Mouse (Mus musculus): ENCODE measurements at regions not wholly inside any gene's neighbourhood (a gene's known extent, or its start where the extent isn't known, plus 50 kb on each side); places are given as distances from the start of the nearest gene placed in this dataset.
A peak's percentile ranks its signal among the peaks of the same experiment; 100 is the strongest.

DNA sequence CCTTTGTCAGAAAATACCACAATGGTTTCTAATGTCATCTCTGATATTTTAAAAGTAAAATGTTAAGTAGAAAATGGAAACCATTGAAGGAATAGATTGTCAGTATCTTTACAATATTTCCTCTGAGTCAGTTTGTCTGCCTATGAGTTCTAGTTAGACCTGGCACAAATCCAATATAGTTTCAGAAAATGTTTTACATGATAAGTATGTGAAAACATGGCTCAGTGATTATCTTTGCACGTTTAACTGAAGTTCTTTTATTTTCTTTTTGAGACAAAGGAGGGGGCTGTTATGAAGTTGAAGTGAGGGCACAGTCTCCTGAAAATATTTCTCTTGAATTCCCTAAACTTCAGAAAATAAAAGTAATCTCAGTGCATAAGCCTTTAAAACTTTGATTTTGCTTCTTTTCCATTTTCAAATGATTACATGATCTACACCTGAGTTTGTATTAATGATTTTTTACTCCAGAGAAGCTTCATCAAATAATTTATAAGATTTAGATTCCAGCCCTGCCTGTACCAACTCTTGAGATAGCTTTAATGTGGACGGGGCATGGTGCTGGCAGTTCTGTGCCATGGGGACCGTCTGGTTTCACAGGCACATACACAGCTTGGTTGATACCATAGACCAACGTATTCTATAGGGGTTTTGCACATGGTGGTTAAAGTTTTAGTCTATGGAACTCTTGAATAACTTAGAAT, 336.5 kb downstream of the Pdha2 start:
- no peak for DNase-seq (ENCODE audit: low spot score in 2 of 2)

DNA sequence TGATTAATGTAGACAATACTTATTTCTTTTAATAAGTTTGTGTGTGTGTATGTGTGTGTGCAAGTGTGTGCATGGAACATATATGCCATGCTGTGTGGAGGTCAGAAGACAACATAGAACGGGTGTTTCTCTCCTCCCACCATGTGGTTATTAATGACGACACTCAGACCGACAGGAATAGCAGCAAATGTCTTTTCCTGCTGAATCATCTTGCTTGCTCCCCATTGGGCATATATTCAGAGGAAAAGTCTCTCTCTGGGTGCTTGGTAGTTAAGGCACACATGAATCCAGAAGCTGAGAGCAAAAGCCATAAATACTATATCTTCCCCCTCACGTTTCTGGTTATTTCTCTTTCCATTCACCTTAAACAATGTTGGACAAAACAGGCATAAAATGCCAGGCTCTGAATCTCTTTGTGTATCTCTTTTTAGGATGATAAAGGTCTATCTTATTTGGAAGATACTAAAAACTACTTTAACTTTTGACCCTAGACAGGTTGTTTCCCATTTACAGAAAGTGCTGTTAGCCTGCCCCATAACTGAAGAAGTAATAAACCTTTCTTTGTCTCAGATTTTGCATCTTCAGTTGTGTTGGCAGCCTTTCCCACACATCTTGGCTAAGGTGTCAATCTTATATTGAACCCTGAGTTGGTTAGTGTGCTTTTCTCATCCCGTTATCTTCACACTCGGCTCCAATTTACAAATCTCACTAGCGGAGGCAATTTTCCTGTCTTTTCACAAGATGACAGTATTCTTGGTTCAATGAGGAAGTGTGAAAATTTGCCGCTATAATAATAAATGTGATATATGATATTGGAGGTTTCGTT, 337.9 kb downstream of the Pdha2 start:
- DNase-seq (ENCODE audit: low spot score in 2 of 2): no peak

- no peak for DNase-seq (ENCODE audit: low spot score in 2 of 2)
Observed at GRCm38 (mm10) chr3:140872511-140872910, 339.6 kb downstream of the Pdha2 start.

DNA sequence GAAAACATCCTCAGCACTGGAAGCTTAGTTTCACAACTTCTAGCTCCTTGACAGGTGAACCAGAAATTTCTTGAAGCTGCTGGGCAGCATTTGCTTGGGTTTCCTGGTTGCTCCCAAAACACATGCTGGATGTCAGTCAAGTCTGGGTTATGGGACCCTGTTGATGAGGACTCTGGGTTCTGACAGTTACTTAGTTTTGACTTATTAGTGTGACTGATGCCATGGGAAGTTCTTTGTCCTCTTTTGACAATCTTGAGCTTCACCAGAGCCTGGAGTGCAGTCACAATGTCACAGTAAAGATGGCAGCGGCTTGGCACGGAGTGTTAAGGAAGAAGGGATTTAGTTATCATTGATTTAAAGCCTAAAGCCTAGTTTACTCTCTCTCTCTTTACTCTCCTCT, 340.9 kb downstream of the Pdha2 start:
- no peak for DNase-seq (ENCODE audit: low spot score in 2 of 2)

DNA sequence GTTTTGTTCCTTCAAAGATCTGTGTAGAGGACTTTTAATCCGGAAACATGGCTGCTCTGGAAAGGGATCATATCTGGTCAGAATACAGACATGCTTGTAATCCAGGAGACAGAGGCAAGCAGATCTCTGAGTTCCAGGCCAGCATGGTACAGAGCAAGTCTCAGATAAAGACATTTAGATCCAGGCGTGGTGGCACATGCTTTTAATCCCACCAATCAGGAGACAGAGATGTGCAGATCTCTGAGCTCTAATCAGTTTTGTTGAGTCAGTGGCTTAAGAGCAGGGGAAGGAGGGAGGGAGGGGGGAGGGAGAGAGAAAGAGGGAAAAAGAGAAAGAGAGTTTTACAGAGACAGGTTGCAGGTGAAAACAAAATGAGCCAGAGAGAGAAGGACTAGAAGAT, 372.0 kb downstream of the Pdha2 start:
- DNase-seq (ENCODE audit: low spot score in 2 of 2): no peak

GRCm38 (mm10) chr3:140837976-140838581, 374.1 kb downstream of the Pdha2 start:
- DNase-seq (ENCODE audit: low spot score in 2 of 2): no peak

DNA sequence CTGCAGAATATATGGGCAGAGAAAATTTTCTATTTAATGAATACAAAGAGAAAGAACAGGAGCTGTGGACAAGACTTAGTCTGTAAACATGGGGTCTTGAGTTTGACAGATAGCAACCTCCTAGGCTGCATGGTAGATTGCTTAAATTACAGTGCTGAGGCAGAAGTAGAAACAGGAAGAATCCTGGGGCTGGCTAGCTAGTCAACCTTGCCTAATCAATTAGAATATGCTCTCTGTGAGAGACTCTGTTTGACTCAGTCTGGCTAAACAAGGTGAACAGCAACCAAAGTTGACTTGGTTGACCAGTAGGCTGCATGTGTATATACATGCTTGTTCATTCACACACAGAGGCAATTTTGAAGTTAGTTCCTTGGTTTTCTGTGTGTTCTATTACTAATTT, 390.9 kb downstream of the Pdha2 start:
- DNase-seq (ENCODE audit: low spot score in 2 of 2): no peak

GRCm38 (mm10) chr3:140805586-140805985, 406.6 kb downstream of the Pdha2 start:
- no peak for DNase-seq (ENCODE audit: low spot score in 2 of 2)

DNA sequence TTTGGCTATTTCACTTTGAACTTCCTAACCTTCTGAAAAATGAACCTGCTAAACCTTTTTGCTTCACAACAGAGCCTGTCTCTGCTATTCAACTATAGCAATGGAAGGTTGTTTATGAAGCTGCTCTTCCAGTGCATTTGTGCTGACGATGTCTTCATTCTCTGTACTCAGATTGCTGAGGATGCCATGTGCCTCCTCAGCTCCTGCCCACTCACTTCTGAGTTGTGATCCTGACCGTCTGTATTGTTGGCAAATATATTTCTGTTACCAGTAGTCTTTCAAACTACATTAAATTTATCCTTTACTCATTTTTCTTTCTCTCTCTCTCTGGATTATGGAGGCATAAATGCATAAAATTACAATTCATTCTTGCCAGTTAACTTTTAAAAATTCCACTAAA, 419.2 kb downstream of the Pdha2 start:
- DNase-seq (ENCODE audit: low spot score in 2 of 2): peak in 1 of 2 experiments; percentile 22

DNA sequence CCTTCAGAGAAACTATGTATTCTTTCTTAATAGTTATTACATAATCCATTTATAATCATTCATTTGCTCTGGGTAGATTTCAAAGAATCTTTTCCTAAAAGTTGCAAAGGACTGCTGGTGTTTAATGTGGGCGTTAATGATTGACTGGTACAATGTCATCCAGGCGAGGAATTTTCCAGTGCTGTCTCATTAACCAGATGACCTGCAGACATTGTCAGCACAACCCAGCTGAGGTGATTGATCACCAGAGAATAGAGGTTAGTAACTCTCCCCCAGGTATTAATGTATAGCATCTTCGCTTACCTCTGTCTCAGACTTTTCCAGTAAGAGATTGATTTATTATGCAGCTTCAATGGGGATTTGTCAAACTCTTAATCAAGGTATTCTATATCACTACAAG, 426.5 kb downstream of the Pdha2 start:
- DNase-seq (ENCODE audit: low spot score in 2 of 2): no peak

DNA sequence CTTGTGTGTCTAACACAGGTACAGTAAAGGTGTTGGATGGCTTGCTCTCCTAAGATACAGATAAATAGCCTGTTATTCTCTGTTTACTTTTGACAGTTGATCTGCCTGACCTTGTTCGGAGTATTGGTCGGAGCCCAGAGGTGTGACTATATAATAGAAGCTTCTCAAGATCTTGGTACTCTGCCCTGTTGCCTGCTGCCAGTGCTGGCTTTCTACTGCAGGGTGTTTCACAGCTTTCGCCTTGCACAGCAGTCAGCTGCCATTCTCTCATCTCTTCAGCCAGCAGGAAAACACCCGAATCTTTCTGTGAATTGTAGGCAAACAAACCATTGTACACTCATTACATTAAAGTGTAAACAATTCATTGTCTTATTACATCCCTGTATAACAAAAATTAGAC, 452.1 kb downstream of the Pdha2 start:
- no peak for DNase-seq (ENCODE audit: low spot score in 2 of 2)

- DNase-seq (ENCODE audit: low spot score in 2 of 2): no peak
Observed at GRCm38 (mm10) chr3:140744501-140744900, 467.7 kb downstream of the Pdha2 start.

DNA sequence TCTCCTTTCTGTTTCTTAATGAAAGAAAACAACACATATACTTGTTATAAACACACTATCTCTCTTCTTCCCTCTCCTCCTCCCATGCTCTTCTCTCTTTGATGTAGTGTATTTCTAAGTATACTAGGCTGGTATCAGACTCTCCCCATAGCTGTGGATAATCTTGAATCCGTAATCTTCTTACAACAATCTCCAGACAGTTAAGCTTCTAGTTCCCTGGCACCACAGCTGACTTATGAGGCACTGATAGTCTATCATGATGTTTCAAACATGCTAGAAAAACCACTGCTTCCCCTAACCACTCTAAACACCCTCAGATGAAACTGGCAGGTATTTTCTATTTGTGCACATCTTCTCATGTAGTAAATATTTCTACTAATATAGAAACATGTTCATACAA, 471.7 kb downstream of the Pdha2 start:
- DNase-seq (ENCODE audit: low spot score in 2 of 2): no peak

GRCm38 (mm10) chr3:140738654-140739369, 473.3 kb downstream of the Pdha2 start:
- no peak for DNase-seq (ENCODE audit: low spot score in 2 of 2)

- no peak for DNase-seq (ENCODE audit: low spot score in 2 of 2)
Observed at GRCm38 (mm10) chr3:140716896-140717295, 495.3 kb downstream of the Pdha2 start.

- no peak for DNase-seq (ENCODE audit: low spot score in 2 of 2)
Observed at GRCm38 (mm10) chr3:140707591-140708131, 504.5 kb downstream of the Pdha2 start.

DNA sequence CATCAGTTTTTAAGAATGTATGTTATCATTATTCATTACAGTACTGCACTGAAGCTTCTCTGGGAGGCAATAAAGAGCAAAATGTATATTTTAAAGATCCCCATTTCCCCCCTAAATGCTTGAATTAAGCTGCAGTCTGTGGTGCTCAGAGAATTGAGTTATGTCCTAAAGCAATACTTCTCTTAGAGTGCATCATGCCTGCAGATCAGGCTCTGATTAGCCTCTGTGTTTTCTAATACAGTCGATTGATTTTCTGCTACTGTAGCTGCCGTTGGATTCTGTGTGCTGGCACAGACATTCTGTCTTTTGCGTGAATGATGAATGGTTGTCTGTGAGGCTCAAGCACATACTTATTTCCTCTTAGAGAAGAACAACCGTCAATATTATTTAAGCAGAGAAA, 505.4 kb downstream of the Pdha2 start:
- DNase-seq (ENCODE audit: low spot score in 2 of 2): no peak

DNA sequence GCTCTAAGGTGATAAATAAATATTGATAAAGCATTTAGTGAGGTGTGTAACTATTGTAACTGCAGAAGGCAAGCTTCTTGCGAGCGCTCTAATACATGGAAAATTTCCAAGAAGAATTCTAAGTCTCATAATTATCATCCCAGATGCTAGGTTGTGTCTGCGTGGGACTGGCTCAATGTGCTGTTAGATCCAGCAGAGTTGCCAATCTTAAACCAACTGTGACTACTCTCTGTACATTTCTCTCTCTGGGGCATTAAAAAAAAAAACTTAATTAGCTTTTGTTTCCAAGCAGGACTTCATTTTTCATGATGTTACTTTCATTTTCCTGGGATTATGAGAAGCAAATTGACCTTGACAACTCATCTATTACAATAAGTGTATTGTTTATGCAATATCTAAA, 506.6 kb downstream of the Pdha2 start:
- DNase-seq (ENCODE audit: low spot score in 2 of 2): no peak

GRCm38 (mm10) chr3:140702929-140703328, 509.2 kb downstream of the Pdha2 start:
- no peak for DNase-seq (ENCODE audit: low spot score in 2 of 2)

DNA sequence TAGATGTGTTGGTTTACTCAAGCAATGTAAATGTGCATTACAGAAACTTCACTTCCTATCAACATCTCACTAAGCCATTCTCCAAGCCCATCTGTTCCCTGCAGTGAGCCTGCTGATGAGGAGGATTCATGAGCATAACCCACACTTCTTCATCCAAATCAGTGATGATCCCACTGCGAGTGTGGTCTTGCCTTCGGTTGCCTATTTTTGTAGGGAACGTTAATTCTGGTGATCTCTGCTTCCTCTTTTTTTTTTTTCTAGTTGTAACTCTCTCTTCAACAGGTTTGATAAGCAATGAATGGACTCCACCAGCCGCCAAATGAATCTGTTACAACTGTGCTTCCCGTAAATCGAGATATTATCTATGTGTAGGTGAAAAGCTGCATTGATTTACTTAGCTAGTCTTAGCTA, 509.9 kb downstream of the Pdha2 start:
- no peak for DNase-seq (ENCODE audit: low spot score in 2 of 2)

- no peak for DNase-seq (ENCODE audit: low spot score in 2 of 2)
Observed at GRCm38 (mm10) chr3:140697295-140697694, 514.9 kb downstream of the Pdha2 start.

DNA sequence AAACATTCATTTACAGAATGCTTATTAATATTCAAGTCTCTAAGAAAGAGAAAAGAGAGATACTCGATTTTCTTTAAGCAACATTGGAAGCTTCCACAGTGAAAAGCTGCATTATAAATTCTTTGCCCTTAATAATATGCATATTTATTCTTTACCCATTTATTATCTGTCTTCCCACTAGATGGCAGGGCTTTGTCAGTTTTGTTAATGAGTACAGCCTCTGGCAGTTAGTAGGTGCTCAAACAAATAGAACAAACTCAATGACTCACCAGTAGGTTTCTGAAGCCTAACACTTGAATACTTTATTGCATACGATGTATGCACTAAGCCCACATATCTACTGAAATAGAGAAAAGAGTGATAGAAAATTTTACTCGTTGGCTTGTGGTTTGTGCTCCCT, 529.4 kb downstream of the Pdha2 start:
- DNase-seq (ENCODE audit: low spot score in 2 of 2): no peak
